Mouse (Mus musculus) lung, adult 2 months (tissue): Measurements from ENCODE around the gene Pcca. TPM values are rescaled to one million over a fixed set of nuclear protein-coding genes. Genes with fewer than 3 reads are reported as not detected.

Experiments used
- DNase-seq: peaks from one replicate; pipeline ENCODE4 v3.0.0; 2022
- H3K4me1 ChIP-seq: fragments of 200-500 bp; 2 replicates; pipeline ENCODE4 v1.6.1; 2011; ENCODE audit warnings: low read length; ENCODE audit not compliant: control insufficient read depth, insufficient read depth
- H3K4me3 ChIP-seq: fragments of 200-500 bp; replicated peaks from 2 replicates; pipeline ENCODE3; 2011; ENCODE audit warnings: low read depth, mild to moderate bottlenecking, control low read depth, low read length; ENCODE audit errors: extremely low read depth
- CTCF ChIP-seq: fragments of 200-500 bp; IDR thresholded peaks from 2 replicates; pipeline ENCODE4 v1.5.1; 2011; ENCODE audit warnings: mild to moderate bottlenecking, low read length, control low read depth; ENCODE audit not compliant: insufficient read depth
- POLR2A ChIP-seq: fragments of 200-500 bp; IDR thresholded peaks from 2 replicates; pipeline ENCODE4 v1.6.1; 2011; ENCODE audit warnings: low read depth, mild to moderate bottlenecking, control low read depth, low read length, borderline replicate concordance; ENCODE audit errors: extremely low read depth
- WGBS: fragments of 180-500 bp; shearing (Covaris S2); methylation state at CpG from one replicate; pipeline ENCODE4 v1.1.7; 2018; 5-methylcytosine and 5-hydroxymethylcytosine counted together
- polyA plus RNA-seq: library from polyadenylated mRNA; depleted of rRNA; stranded (reverse); fragments of >200 nt; gene quantifications from 2 replicates; pipeline ENCODE4 v1.2.3, GENCODE M21; 2012; rRNA removed

Gene Pcca
- polyA plus RNA-seq, 1 experiment, result 18.7 TPM

- WGBS, result under 1% methylated on average over 58 of the region's 58 CpGs
- Histone ChIP-seq H3K4me1 (peaks cover 7% of the 10 kb centered on the region), H3K4me3 (peak overlapping the region; percentile 91)
- peak; percentile 79 for DNase-seq
- TF ChIP-seq CTCF (no peak), POLR2A (0 out of 2 replicates have a peak, but pooled peaks have one; percentile 20)
Observed at GRCm38 (mm10) chr14:122912812-122913498, 378.8 kb downstream of the Pcca start.

- whole genome bisulfite sequencing, result 78% methylated on average over 6 of the region's 6 CpGs
- H3K4me3 ChIP-seq, result peak within 1 kb of the TSS; percentile 91
- TF ChIP-seq CTCF (no peak), POLR2A (no peak)
Observed at GRCm38 (mm10) chr14:122913657-122914056, 379.5 kb downstream of the Pcca start, which contains the start of gene Ggact. Ggact (minus strand) TSS chr14:122913757.

DNA sequence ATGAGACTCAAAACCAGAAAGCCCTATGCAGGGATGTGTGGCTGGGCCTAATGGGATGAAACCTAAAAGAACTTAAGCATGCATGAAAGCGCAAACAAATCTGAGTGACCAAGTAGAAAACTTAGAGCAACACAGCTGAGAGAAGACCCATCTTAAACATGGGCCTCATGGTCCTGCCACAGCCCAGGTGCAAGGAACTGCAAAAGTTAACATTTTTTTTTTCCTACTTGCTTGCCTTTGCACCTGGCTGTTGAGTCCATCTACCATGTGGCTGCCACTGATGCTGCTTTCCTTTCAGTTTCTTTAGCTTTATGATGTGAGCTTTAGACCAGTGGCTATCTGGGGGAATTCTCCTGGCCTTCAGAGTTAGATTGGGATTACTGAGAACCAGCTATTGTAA lies 383.6 kb downstream of the Pcca start:
- DNase-seq, result no peak
- Histone ChIP-seq H3K4me3 (no peak overlapping the region), H3K4me1 (0 out of 2 replicates have a peak, but pooled peaks cover 3% of the 10 kb centered on the region)
- TF ChIP-seq CTCF (no peak), POLR2A (no peak)
- WGBS, result 97% methylated on average over 1 of the region's 1 CpGs

More at GRCm38 (mm10) chr14:122913657-122914056, 379.5 kb downstream of the Pcca start, which contains the start of gene Ggact:
- peaks cover 7% of the 10 kb centered on the region for H3K4me1 ChIP-seq
- DNase-seq, result no peak

DNA sequence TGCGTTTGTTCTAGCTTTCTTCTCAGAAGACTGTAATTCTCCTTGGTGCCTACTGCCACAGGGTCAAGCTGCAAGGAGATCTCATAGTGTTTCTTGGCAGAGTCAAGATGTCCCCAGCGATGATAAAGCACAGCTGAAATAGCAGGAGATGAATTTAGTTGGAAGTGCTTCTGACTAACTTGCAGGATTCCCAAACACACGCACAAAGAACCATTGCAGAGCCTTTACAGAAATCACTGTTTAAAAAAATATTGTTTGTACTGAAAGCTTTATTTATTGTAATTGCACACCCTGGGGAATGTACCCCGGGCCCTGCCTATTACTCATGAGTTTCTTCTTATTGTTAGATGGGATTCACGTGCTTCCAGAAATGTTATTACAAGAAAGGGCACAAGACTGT lies 385.9 kb downstream of the Pcca start:
- 61% methylated on average over 5 of the region's 5 CpGs for WGBS
- no peak overlapping the region for H3K4me3 ChIP-seq
- no peak for DNase-seq
- no peak for TF ChIP-seq POLR2A
- no peak for TF ChIP-seq CTCF
- no peaks in the 10 kb centered on the region for H3K4me1 ChIP-seq

GRCm38 (mm10) chr14:122936460-122936859 lies 402.3 kb downstream of the Pcca start:
- TF ChIP-seq CTCF (no peak), POLR2A (no peak)
- Histone ChIP-seq H3K4me1 (no peaks in the 10 kb centered on the region), H3K4me3 (no peak overlapping the region)
- no peak for DNase-seq
- 77% methylated on average over 1 of the region's 1 CpGs for WGBS

Other genes with a start within 250 kb of the Pcca start
- not detected in 2 replicates for gene Gm5089, start 83.2 kb upstream of the Pcca start, polyA plus RNA-seq
- 0.06 TPM in 1 of 2 replicates, not detected in the other for gene Zic5, start 68.6 kb upstream of the Pcca start, polyA plus RNA-seq
- gene Zic2, start 58.9 kb upstream of the Pcca start, polyA plus RNA-seq, result not detected in 2 replicates
- not detected in 2 replicates for gene Gm10837, start 43.7 kb upstream of the Pcca start, polyA plus RNA-seq